In genomic region chr1:86347716-86348045, GRCm38 (mm10) we compare ENCODE assay signal across 31 mouse cellular contexts. TPM values are rescaled to one million over a fixed set of nuclear protein-coding genes. Genes with fewer than 3 reads are reported as not detected.
DNase-seq lines count a peak whose midpoint lies in the region; ATAC-seq and TF ChIP-seq lines count a peak whose summit lies in the region.
"Had no signal": no experiment of that assay in that cellular context is flagged by ENCODE, and none has a peak within 500 bp of the region (broad histone marks: within the 10 kb centered on the region; RNA-seq: fewer than 3 reads in every experiment).

No protein-coding gene starts in this region.

- TF ChIP-seq POLR2A in ES-Bruce4 (IDR thresholded peaks at IDR 0.05; ENCODE audit: insufficient read depth, low read length) (no peak), MEL (IDR thresholded peaks at IDR 0.05; ENCODE audit: control insufficient read depth in 1 of 2, insufficient read depth in 1 of 2, low read depth in 1 of 2, low read length in 2 of 2, poor library complexity in 1 of 2) (peak in 1 of 2 experiments; percentile 52; a peak in 1 of 4 replicates)

- no peaks in the 10 kb centered on the region for H3K4me1 ChIP-seq in forebrain, embryonic 15.5 days
- no peaks in the 10 kb centered on the region for H3K4me1 ChIP-seq in forebrain, postnatal 0 days (ENCODE audit: insufficient read depth)
- H3K4me1 ChIP-seq in ES-Bruce4 (ENCODE audit: control insufficient read depth, insufficient read depth, low read length) (no peaks in the 10 kb centered on the region), MEL (ENCODE audit: control insufficient read depth in 1 of 2, insufficient read depth in 2 of 2, low read length in 2 of 2) (peaks cover 0 to 6% of the 10 kb centered on the region in 2 experiments; a peak in 2 of 4 replicates)
- H3K4me1 ChIP-seq: embryonic facial prominence, embryonic 10.5 days; embryonic facial prominence, embryonic 13.5 days; forebrain, embryonic 12.5 days; heart, embryonic 10.5 days; heart, embryonic 13.5 days had no signal

- DNase-seq in forebrain, postnatal 0 days, result no peak
- DNase-seq in 416B (ENCODE audit: low read depth) (peak; percentile 30), MEL (ENCODE audit: low read depth, low spot score) (peak; percentile 38)
- no peak for DNase-seq in testis, postnatal 10 days (ENCODE audit: low spot score)
- no peak for DNase-seq in spleen, postnatal 4 days (ENCODE audit: low spot score in 2 of 2)
- DNase-seq: adrenal gland, postnatal 10 days; adrenal gland, postnatal 36 days; cerebellum, adult 18-20 months; cerebellum, adult 9-10 months; cerebellum, postnatal 14 days; gastrocnemius, adult 2 months; gastrocnemius, postnatal 14 days; heart, adult 18-20 months; heart, postnatal 14 days; heart, postnatal 4 days; kidney, adult 18-20 months had no signal

- whole genome bisulfite sequencing in forebrain, embryonic 15.5 days, result 50% methylated on average over 1 of the region's 1 CpGs
- WGBS in forebrain, postnatal 0 days, result 57% methylated on average over 1 of the region's 1 CpGs

- no peak for TF ChIP-seq CTCF in forebrain, postnatal 0 days (IDR thresholded peaks at IDR 0.05; ENCODE audit: low read depth)
- no peak for TF ChIP-seq CTCF in ES-Bruce4 (IDR thresholded peaks at IDR 0.05; ENCODE audit: low read depth, low read length)
- TF ChIP-seq CTCF in MEL (IDR thresholded peaks at IDR 0.05 in 2 of 3, conservative IDR thresholded peaks at IDR 0.05 in 1 of 3; ENCODE audit: control insufficient read depth in 1 of 3, insufficient read depth in 1 of 3, low read depth in 2 of 3, low read length in 3 of 3, poor library complexity in 1 of 3, severe bottlenecking in 1 of 3), result no peak

- no peaks in the 10 kb centered on the region for H3K79me2 ChIP-seq in MEL (ENCODE audit: control insufficient read depth, insufficient read depth, low read length, poor library complexity)

- H3K36me3 ChIP-seq in forebrain, embryonic 15.5 days, result peaks cover 67% of the 10 kb centered on the region
- H3K36me3 ChIP-seq in forebrain, postnatal 0 days (ENCODE audit: insufficient read depth), result peaks cover 48% of the 10 kb centered on the region
- peaks cover 63% of the 10 kb centered on the region for H3K36me3 ChIP-seq in ES-Bruce4 (ENCODE audit: control insufficient read depth, insufficient read depth, low read length, poor library complexity, severe bottlenecking)
- peaks cover 37 to 74% of the 10 kb centered on the region in 2 experiments for H3K36me3 ChIP-seq in MEL (ENCODE audit: control insufficient read depth in 1 of 2, insufficient read depth in 2 of 2, low read length in 2 of 2)

- TF ChIP-seq RAD21 in MEL (IDR thresholded peaks at IDR 0.05; ENCODE audit: low read depth, low read length), result no peak

- 0 out of 2 replicates have a peak, but pooled peaks have one; percentile 43 for ATAC-seq in forebrain, embryonic 15.5 days (replicated peaks)
- no peak for ATAC-seq in forebrain, postnatal 0 days
- ATAC-seq: activated CD4-positive, CD25-positive, alpha-beta regulatory T cell, adult 4 months; forebrain, embryonic 16.5 days; hindbrain, postnatal 0 days; inflammation-experienced regulatory T-cells, adult 6 months; intestine, embryonic 16.5 days had no signal

- H3K27ac ChIP-seq in forebrain, embryonic 15.5 days (replicated peaks), result no peak overlapping the region
- H3K27ac ChIP-seq in forebrain, postnatal 0 days (ENCODE audit: low read depth, low read length), result no peak overlapping the region
- H3K27ac ChIP-seq in ES-Bruce4 (ENCODE audit: insufficient read depth, low read length), result peak overlapping the region; percentile 65
- H3K27ac ChIP-seq in MEL (ENCODE audit: control insufficient read depth, low read depth, low read length), result no peak overlapping the region
- H3K27ac ChIP-seq: embryonic facial prominence, embryonic 10.5 days; embryonic facial prominence, embryonic 13.5 days; forebrain, embryonic 12.5 days; gastrocnemius, adult 2 months; heart, embryonic 10.5 days; heart, embryonic 13.5 days; hindbrain, embryonic 14.5 days; hindbrain, postnatal 0 days had no signal

- no peaks in the 10 kb centered on the region for H3K27me3 ChIP-seq in forebrain, embryonic 15.5 days
- H3K27me3 ChIP-seq in forebrain, postnatal 0 days (ENCODE audit: insufficient read depth, low read length), result no peaks in the 10 kb centered on the region
- H3K27me3 ChIP-seq in ES-Bruce4 (ENCODE audit: control insufficient read depth, insufficient read depth, low read length, poor library complexity, severe bottlenecking) (no peaks in the 10 kb centered on the region), MEL (ENCODE audit: control insufficient read depth in 1 of 2, insufficient read depth in 2 of 2, low read length in 2 of 2) (no peaks in the 10 kb centered on the region)
- H3K27me3 ChIP-seq: embryonic facial prominence, embryonic 13.5 days; forebrain, embryonic 12.5 days; heart, embryonic 13.5 days had no signal

- no peak overlapping the region for H3K4me3 ChIP-seq in forebrain, embryonic 15.5 days
- no peak overlapping the region for H3K4me3 ChIP-seq in forebrain, postnatal 0 days (ENCODE audit: low read depth, low read length)
- no peak overlapping the region for H3K4me3 ChIP-seq in ES-Bruce4 (ENCODE audit: low read depth, low read length)
- H3K4me3 ChIP-seq in MEL (ENCODE audit: control insufficient read depth in 1 of 2, insufficient read depth in 1 of 2, low read depth in 2 of 2, low read length in 2 of 2), result no peak overlapping the region
- H3K4me3 ChIP-seq: embryonic facial prominence, embryonic 10.5 days; embryonic facial prominence, embryonic 13.5 days; erythroblast, embryonic 14.5 days; forebrain, embryonic 12.5 days; gastrocnemius, adult 2 months; heart, embryonic 10.5 days; heart, embryonic 13.5 days had no signal

- H3K9me3 ChIP-seq in forebrain, embryonic 15.5 days, result no peaks in the 10 kb centered on the region
- H3K9me3 ChIP-seq in forebrain, postnatal 0 days (ENCODE audit: low read length), result no peaks in the 10 kb centered on the region
- H3K9me3 ChIP-seq in ES-Bruce4 (replicated peaks; ENCODE audit: control insufficient read depth, insufficient read depth, low read length, poor library complexity, severe bottlenecking) (no peaks in the 10 kb centered on the region), MEL (replicated peaks; ENCODE audit: insufficient read depth, low read length) (no peaks in the 10 kb centered on the region)
- H3K9me3 ChIP-seq: embryonic facial prominence, embryonic 10.5 days; embryonic facial prominence, embryonic 13.5 days; forebrain, embryonic 12.5 days; G1E; heart, embryonic 10.5 days; heart, embryonic 13.5 days had no signal

- no peak overlapping the region for H3K9ac ChIP-seq in forebrain, embryonic 15.5 days (replicated peaks)
- H3K9ac ChIP-seq in forebrain, postnatal 0 days, result no peak overlapping the region
- no peak overlapping the region for H3K9ac ChIP-seq in ES-Bruce4 (ENCODE audit: low read depth, poor library complexity, severe bottlenecking)
- H3K9ac ChIP-seq in MEL (ENCODE audit: control insufficient read depth, low read depth, low read length, poor library complexity, severe bottlenecking), result no peak overlapping the region
- H3K9ac ChIP-seq: embryonic facial prominence, embryonic 13.5 days; forebrain, embryonic 12.5 days; heart, embryonic 13.5 days; hindbrain, embryonic 14.5 days had no signal

- no peak for TF ChIP-seq EP300 in ES-Bruce4 (IDR thresholded peaks at IDR 0.05; ENCODE audit: insufficient read depth, low read depth, low read length)
- TF ChIP-seq EP300 in MEL (IDR thresholded peaks at IDR 0.05; ENCODE audit: low read depth in 1 of 2, low read length in 2 of 2), result no peak

- no peak overlapping the region for H3K4me2 ChIP-seq in forebrain, embryonic 15.5 days (replicated peaks)
- no peak overlapping the region for H3K4me2 ChIP-seq in forebrain, postnatal 0 days (ENCODE audit: low read depth)
- H3K4me2 ChIP-seq: embryonic facial prominence, embryonic 13.5 days; forebrain, embryonic 12.5 days; heart, embryonic 13.5 days; hindbrain, embryonic 14.5 days had no signal

TF ChIP-seq in MEL, 35 proteins besides CTCF, POLR2A, EP300 and RAD21:
- 0 out of 2 replicates have a peak, but pooled peaks have one; percentile 21 for TF ChIP-seq POLR2AphosphoS2 (IDR thresholded peaks at IDR 0.05; ENCODE audit: low read length)
- no peak for TF ChIP-seq TBP (IDR thresholded peaks at IDR 0.05; ENCODE audit: low read depth, low read length)
- 0 out of 2 replicates have a peak, but pooled peaks have one; percentile 19 for TF ChIP-seq MYB (IDR thresholded peaks at IDR 0.05; ENCODE audit: low read depth, low read length)
- 0 out of 2 replicates have a peak, but pooled peaks have one; percentile 42 for TF ChIP-seq ZMIZ1 (IDR thresholded peaks at IDR 0.05; ENCODE audit: low read depth, low read length)
- peak; percentile 64; the same call in 1 of the 2 replicates for TF ChIP-seq ZNF384 (IDR thresholded peaks at IDR 0.05; ENCODE audit: low read depth, low read length)
- TF ChIP-seq TCF12 (IDR thresholded peaks at IDR 0.05; ENCODE audit: low read depth, low read length), result no peak
- TF ChIP-seq ZC3H11A (IDR thresholded peaks at IDR 0.05; ENCODE audit: low read depth, low read length), result no peak
- TF ChIP-seq ELF1 (IDR thresholded peaks at IDR 0.05; ENCODE audit: low read depth, low read length), result no peak

RNA-seq across cellular contexts. Expression of gene Ncl, which starts 11.5 kb away (rescaled TPM):
- 208 and 227 TPM in 2 replicates for polyA plus RNA-seq in forebrain, embryonic 15.5 days (2015; fragmentation: Nextera tagmentation; extraction: Ambion mirVana)
- total RNA-seq in forebrain, postnatal 0 days (2014; rRNA removed), result 35.9 and 50.6 TPM in 2 replicates
- 164 and 210 TPM in 2 replicates for polyA plus RNA-seq in forebrain, postnatal 0 days (2015; fragmentation: Nextera tagmentation; extraction: Ambion mirVana)
- polyA plus RNA-seq in ES-Bruce4 (2011; ENCODE audit: insufficient read depth, insufficient read length, low read depth, missing spikeins) (1,350 and 1,473 TPM in 2 replicates), MEL (2012; ENCODE audit: insufficient read depth in 1 of 2, insufficient read length in 2 of 2, low read depth in 1 of 2, low replicate concordance in 2 of 2, missing spikeins in 1 of 2) (1,000 to 10,000 TPM in 1 of 2 experiments, 100 to 1,000 TPM in 1; 246 to 1,708 TPM)
- total RNA-seq in MEL (2012; rRNA removed), result 370 and 422 TPM in 2 replicates

RNA-seq across cellular contexts. Expression of gene B3gnt7, which starts 45.0 kb away (rescaled TPM):
- polyA plus RNA-seq in forebrain, embryonic 15.5 days (2015; fragmentation: Nextera tagmentation; extraction: Ambion mirVana), result 3.3 and 4.0 TPM in 2 replicates
- 10.6 and 11.1 TPM in 2 replicates for total RNA-seq in forebrain, postnatal 0 days (2014; rRNA removed)
- 10.7 and 11.7 TPM in 2 replicates for polyA plus RNA-seq in forebrain, postnatal 0 days (2015; fragmentation: Nextera tagmentation; extraction: Ambion mirVana)
- 54.9 and 55.3 TPM in 2 replicates for polyA plus RNA-seq in ES-Bruce4 (2011; ENCODE audit: insufficient read depth, insufficient read length, low read depth, missing spikeins)
- not detected in 2 replicates for total RNA-seq in MEL (2012; rRNA removed)
- under 1 TPM in 1 of 2 experiments, not detected in 1; 0.40 TPM for polyA plus RNA-seq in MEL (2012; ENCODE audit: insufficient read depth in 1 of 2, insufficient read length in 2 of 2, low read depth in 1 of 2, low replicate concordance in 2 of 2, missing spikeins in 1 of 2)
- total RNA-seq: gastrocnemius, adult 2 months had no signal
- polyA plus RNA-seq: G1E; inflammation-experienced regulatory T-cells, adult 6 months had no signal

Comparison
In these comparisons a context has a peak if more than half of its experiments do, and no peak if none do; other contexts are left out.
1. DNase-seq: peak in 416B (single experiment) and MEL (single experiment); none in forebrain, postnatal 0 days (single experiment), testis, postnatal 10 days (single experiment) and spleen, postnatal 4 days (0 of 2).